Mouse (Mus musculus): Measurements from ENCODE around the gene Mrpl11. TPM values are rescaled to one million over a fixed set of nuclear protein-coding genes. Genes with fewer than 3 reads are reported as not detected.

The Mrpl11 gene
- total RNA-seq, 1 experiment, result 102 TPM

- Histone ChIP-seq H3K36me3 (ENCODE audit: control insufficient read depth, insufficient read depth, low read length, poor library complexity, severe bottlenecking) (no peaks in the 10 kb centered on the region), H3K9me3 (ENCODE audit: control insufficient read depth, insufficient read depth, low read depth, low read length) (no peaks in the 10 kb centered on the region), H3K4me1 (ENCODE audit: control insufficient read depth in 2 of 2, insufficient read depth in 2 of 2, low read length in 2 of 2, poor library complexity in 1 of 2) (no peaks in the 10 kb centered on the region), H3K27ac (ENCODE audit: insufficient read depth, low read depth, low read length, poor library complexity, severe bottlenecking) (no peak overlapping the region), H3K9ac (ENCODE audit: insufficient read depth, low read depth, low read length, poor library complexity, severe bottlenecking) (no peak overlapping the region), H3K4me3 (ENCODE audit: insufficient read depth in 1 of 2, low read depth in 1 of 2, low read length in 2 of 2, poor library complexity in 1 of 2, severe bottlenecking in 1 of 2) (no peak overlapping the region)
- in situ Hi-C loops (cut with MboI; ENCODE audit: low sequenced_read_pairs in 2 of 2, unreplicated experiment in 2 of 2), result no loop called here
- DNase-seq (ENCODE audit: low read depth, low spot score), result no peak
- no peak for TF ChIP-seq MAFK (IDR thresholded peaks at IDR 0.05; ENCODE audit: insufficient read depth, low read depth, low read length)
- no peak for TF ChIP-seq ZNF384 (IDR thresholded peaks at IDR 0.05; ENCODE audit: low read depth, low read length)
- TF ChIP-seq ZC3H11A (IDR thresholded peaks at IDR 0.05; ENCODE audit: borderline replicate concordance, low read depth, low read length), result no peak
- no peak for TF ChIP-seq CHD2 (IDR thresholded peaks at IDR 0.05; ENCODE audit: low read depth, low read length)
- no peak for TF ChIP-seq HCFC1 (IDR thresholded peaks at IDR 0.05; ENCODE audit: borderline replicate concordance, insufficient read depth, low read length)
Measured at GRCm38 (mm10) chr19:5004925-5005324, 43.0 kb downstream of the Mrpl11 start.

DNA sequence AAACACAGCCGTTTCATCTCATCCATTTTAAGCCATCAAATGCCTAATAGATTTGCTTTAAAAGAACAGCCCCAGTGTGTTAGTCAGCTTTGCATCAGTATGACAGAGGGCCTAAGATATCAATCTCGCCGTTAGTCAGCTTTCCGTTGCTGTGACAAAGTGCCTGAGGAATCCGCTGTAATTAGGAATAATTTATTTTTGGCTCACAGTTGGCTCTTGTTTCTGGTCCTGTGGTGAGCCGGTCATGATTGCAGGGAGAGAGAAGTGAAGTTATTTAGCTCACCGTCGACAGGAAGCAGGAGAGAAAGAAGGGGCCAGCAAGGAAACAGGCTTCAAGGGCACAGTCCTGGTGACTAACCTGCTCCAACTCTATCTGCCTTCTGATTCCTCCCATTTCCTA, 51.2 kb downstream of the Mrpl11 start:
- Histone ChIP-seq H3K27ac (ENCODE audit: insufficient read depth, low read depth, low read length, poor library complexity, severe bottlenecking) (no peak overlapping the region), H3K9me3 (ENCODE audit: control insufficient read depth, insufficient read depth, low read depth, low read length) (no peaks in the 10 kb centered on the region), H3K4me1 (ENCODE audit: control insufficient read depth in 2 of 2, insufficient read depth in 2 of 2, low read length in 2 of 2, poor library complexity in 1 of 2) (peaks cover 2 to 19% of the 10 kb centered on the region in 2 experiments), H3K9ac (ENCODE audit: insufficient read depth, low read depth, low read length, poor library complexity, severe bottlenecking) (no peak overlapping the region), H3K36me3 (ENCODE audit: control insufficient read depth, insufficient read depth, low read length, poor library complexity, severe bottlenecking) (no peaks in the 10 kb centered on the region), H3K4me3 (ENCODE audit: insufficient read depth in 1 of 2, low read depth in 1 of 2, low read length in 2 of 2, poor library complexity in 1 of 2, severe bottlenecking in 1 of 2) (no peak overlapping the region)
- DNase-seq (ENCODE audit: low read depth, low spot score), result no peak
- no peak for TF ChIP-seq CHD2 (IDR thresholded peaks at IDR 0.05; ENCODE audit: low read depth, low read length)
- no peak for TF ChIP-seq HCFC1 (IDR thresholded peaks at IDR 0.05; ENCODE audit: borderline replicate concordance, insufficient read depth, low read length)
- TF ChIP-seq ZC3H11A (IDR thresholded peaks at IDR 0.05; ENCODE audit: borderline replicate concordance, low read depth, low read length), result no peak
- TF ChIP-seq ZNF384 (IDR thresholded peaks at IDR 0.05; ENCODE audit: low read depth, low read length), result no peak
- TF ChIP-seq MAFK (IDR thresholded peaks at IDR 0.05; ENCODE audit: insufficient read depth, low read depth, low read length), result no peak
- in situ Hi-C loops (cut with MboI; ENCODE audit: low sequenced_read_pairs in 2 of 2, unreplicated experiment in 2 of 2), result no loop called here

- no peaks in the 10 kb centered on the region for H3K9me3 ChIP-seq (ENCODE audit: control insufficient read depth, insufficient read depth, low read depth, low read length)
- no peak overlapping the region for H3K4me3 ChIP-seq (ENCODE audit: insufficient read depth in 1 of 2, low read depth in 1 of 2, low read length in 2 of 2, poor library complexity in 1 of 2, severe bottlenecking in 1 of 2)
- DNase-seq (ENCODE audit: low read depth, low spot score), result peak; percentile 86
- no peak for TF ChIP-seq ZC3H11A (IDR thresholded peaks at IDR 0.05; ENCODE audit: borderline replicate concordance, low read depth, low read length)
- no peak for TF ChIP-seq ZNF384 (IDR thresholded peaks at IDR 0.05; ENCODE audit: low read depth, low read length)
- TF ChIP-seq CHD2 (IDR thresholded peaks at IDR 0.05; ENCODE audit: low read depth, low read length), result no peak
- no peak for TF ChIP-seq MAFK (IDR thresholded peaks at IDR 0.05; ENCODE audit: insufficient read depth, low read depth, low read length)
- no peak for TF ChIP-seq HCFC1 (IDR thresholded peaks at IDR 0.05; ENCODE audit: borderline replicate concordance, insufficient read depth, low read length)
- peaks cover 4 to 20% of the 10 kb centered on the region in 2 experiments for H3K4me1 ChIP-seq (ENCODE audit: control insufficient read depth in 2 of 2, insufficient read depth in 2 of 2, low read length in 2 of 2, poor library complexity in 1 of 2)
- H3K36me3 ChIP-seq (ENCODE audit: control insufficient read depth, insufficient read depth, low read length, poor library complexity, severe bottlenecking), result no peaks in the 10 kb centered on the region
- in situ Hi-C loops (cut with MboI; ENCODE audit: low sequenced_read_pairs in 2 of 2, unreplicated experiment in 2 of 2), result no loop called here
- H3K27ac ChIP-seq (ENCODE audit: insufficient read depth, low read depth, low read length, poor library complexity, severe bottlenecking), result no peak overlapping the region; the same call in 1 of the 2 replicates
- H3K9ac ChIP-seq (ENCODE audit: insufficient read depth, low read depth, low read length, poor library complexity, severe bottlenecking), result no peak overlapping the region
Measured at GRCm38 (mm10) chr19:5014961-5015398, 53.0 kb downstream of the Mrpl11 start.

DNA sequence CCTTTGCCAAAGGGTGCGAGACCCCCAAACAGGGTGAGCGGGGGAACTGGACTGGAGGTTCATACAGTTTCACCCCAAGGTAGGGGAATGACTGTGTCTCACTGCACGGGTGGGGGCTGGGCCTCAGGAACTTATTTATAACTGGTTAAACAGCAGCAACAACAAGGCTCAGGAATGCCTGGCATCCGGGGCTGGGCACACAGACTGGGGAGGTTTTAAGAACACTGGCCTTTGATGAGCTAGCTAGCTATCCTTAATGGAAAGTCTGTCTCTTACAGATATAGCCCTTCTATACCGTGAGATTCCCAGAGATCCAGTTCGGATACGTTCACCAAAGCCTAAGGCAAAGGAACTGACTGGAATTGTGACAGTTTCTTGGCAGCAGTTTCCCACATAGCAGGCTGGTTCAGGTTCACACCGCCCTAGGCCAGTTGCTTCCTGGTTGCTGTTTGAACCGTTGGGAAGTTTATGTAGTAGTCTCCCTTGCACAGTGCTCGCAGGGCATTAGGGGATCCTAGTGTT, 54.3 kb downstream of the Mrpl11 start:
- Histone ChIP-seq H3K9me3 (ENCODE audit: control insufficient read depth, insufficient read depth, low read depth, low read length) (no peaks in the 10 kb centered on the region), H3K9ac (ENCODE audit: insufficient read depth, low read depth, low read length, poor library complexity, severe bottlenecking) (peak overlapping the region; percentile 49), H3K4me3 (ENCODE audit: insufficient read depth in 1 of 2, low read depth in 1 of 2, low read length in 2 of 2, poor library complexity in 1 of 2, severe bottlenecking in 1 of 2) (peak overlapping the region; percentile 9 to 29; a peak in 1 of 4 replicates), H3K36me3 (ENCODE audit: control insufficient read depth, insufficient read depth, low read length, poor library complexity, severe bottlenecking) (no peaks in the 10 kb centered on the region), H3K4me1 (ENCODE audit: control insufficient read depth in 2 of 2, insufficient read depth in 2 of 2, low read length in 2 of 2, poor library complexity in 1 of 2) (peaks cover 4 to 20% of the 10 kb centered on the region in 2 experiments), H3K27ac (ENCODE audit: insufficient read depth, low read depth, low read length, poor library complexity, severe bottlenecking) (peak overlapping the region; percentile 85)
- peak; percentile 51 for DNase-seq (ENCODE audit: low read depth, low spot score)
- TF ChIP-seq MAFK (IDR thresholded peaks at IDR 0.05; ENCODE audit: insufficient read depth, low read depth, low read length) (no peak), CHD2 (IDR thresholded peaks at IDR 0.05; ENCODE audit: low read depth, low read length) (0 out of 2 replicates have a peak, but pooled peaks have one; percentile 47)
- in situ Hi-C loops (cut with MboI; ENCODE audit: low sequenced_read_pairs in 2 of 2, unreplicated experiment in 2 of 2), result no loop called here

Other genes starting within 250 kb of the Mrpl11 start
- gene Rbm4b, start 205.7 kb upstream of the Mrpl11 start, total RNA-seq (2012; rRNA removed), result 11.1 and 11.3 TPM in 2 replicates
- 122 and 134 TPM in 2 replicates for gene Rbm4, start 168.2 kb upstream of the Mrpl11 start, total RNA-seq (2012; rRNA removed)
- 40.0 and 49.8 TPM in 2 replicates for gene Gm21992, start 150.5 kb upstream of the Mrpl11 start, total RNA-seq (2012; rRNA removed)
- gene Rbm14, start 150.5 kb upstream of the Mrpl11 start, total RNA-seq (2012; rRNA removed), result 91.7 and 99.1 TPM in 2 replicates
- 49.9 and 53.0 TPM in 2 replicates for gene Ccs, start 122.8 kb upstream of the Mrpl11 start, total RNA-seq (2012; rRNA removed)
- gene Ccdc87, start 122.8 kb upstream of the Mrpl11 start, total RNA-seq (2012; rRNA removed), result 0.13 and 0.16 TPM in 2 replicates
- 59.2 and 98.6 TPM in 2 replicates for gene Ctsf, start 107.0 kb upstream of the Mrpl11 start, total RNA-seq (2012; rRNA removed)
- 48.4 and 91.8 TPM in 2 replicates for gene Actn3, start 84.2 kb upstream of the Mrpl11 start, total RNA-seq (2012; rRNA removed)
- 12.4 and 15.7 TPM in 2 replicates for gene Zdhhc24, start 83.5 kb upstream of the Mrpl11 start, total RNA-seq (2012; rRNA removed)
- 5.4 and 6.8 TPM in 2 replicates for gene Bbs1, start 55.5 kb upstream of the Mrpl11 start, total RNA-seq (2012; rRNA removed)
- gene Dpp3, start 33.9 kb upstream of the Mrpl11 start, total RNA-seq (2012; rRNA removed), result 126 and 143 TPM in 2 replicates
- 0.76 and 2.1 TPM in 2 replicates for gene Peli3, start 19.0 kb upstream of the Mrpl11 start, total RNA-seq (2012; rRNA removed)
- gene Npas4, start 28.2 kb downstream of the Mrpl11 start, total RNA-seq (2012; rRNA removed), result 0.05 and 0.09 TPM in 2 replicates
- 21.0 and 33.4 TPM in 2 replicates for gene Slc29a2, start 61.7 kb downstream of the Mrpl11 start, total RNA-seq (2012; rRNA removed)
- gene B4gat1, start 76.7 kb downstream of the Mrpl11 start, total RNA-seq (2012; rRNA removed), result 14.1 and 27.2 TPM in 2 replicates
- 3.2 and 4.3 TPM in 2 replicates for gene AC124502.3, start 76.7 kb downstream of the Mrpl11 start, total RNA-seq (2012; rRNA removed)
- 18.6 and 24.1 TPM in 2 replicates for gene Brms1, start 79.2 kb downstream of the Mrpl11 start, total RNA-seq (2012; rRNA removed)
- 9.0 and 16.5 TPM in 2 replicates for gene Rin1, start 88.3 kb downstream of the Mrpl11 start, total RNA-seq (2012; rRNA removed)
- gene Cd248, start 105.9 kb downstream of the Mrpl11 start, total RNA-seq (2012; rRNA removed), result 4.5 and 9.0 TPM in 2 replicates
- gene Tmem151a, start 123.4 kb downstream of the Mrpl11 start, total RNA-seq (2012; rRNA removed), result 0.89 and 2.3 TPM in 2 replicates
- gene Yif1a, start 126.4 kb downstream of the Mrpl11 start, total RNA-seq (2012; rRNA removed), result 84.4 and 110 TPM in 2 replicates
- gene Cnih2, start 136.4 kb downstream of the Mrpl11 start, total RNA-seq (2012; rRNA removed), result 2.5 and 3.7 TPM in 2 replicates
- gene Rab1b, start 144.9 kb downstream of the Mrpl11 start, total RNA-seq (2012; rRNA removed), result 78.5 and 96.9 TPM in 2 replicates
- 14.7 and 22.9 TPM in 2 replicates for gene Klc2, start 156.4 kb downstream of the Mrpl11 start, total RNA-seq (2012; rRNA removed)